Mouse (Mus musculus) adrenal gland, adult 18-20 months (tissue): ENCODE results near the gene Crxos. TPM values are rescaled to one million over a fixed set of nuclear protein-coding genes. Genes with fewer than 3 reads are reported as not detected.

ENCODE experiments used
- total RNA-seq, 2 experiments: library from RNA; stranded (reverse); gene quantifications; 1 replicate in 1 of 2; 2 replicates in 1 of 2; pipeline ENCODE4 v1.2.3; 2021

Crxos gene
- total RNA-seq, 2 experiments from 2014 or later: 0.20 TPM; not detected in 1

Other genes starting within 250 kb of the Crxos start
- not detected for gene Obox3, start 242.7 kb upstream of the Crxos start, total RNA-seq
- gene Obox5, start 132.5 kb upstream of the Crxos start, total RNA-seq: not detected
- gene Obox6, start 42.9 kb upstream of the Crxos start, total RNA-seq: not detected
- gene Crx, start 2.6 kb upstream of the Crxos start, total RNA-seq: not detected
- gene Selenow, start 39.8 kb downstream of the Crxos start, total RNA-seq: 100 to 1,000 TPM; 179 to 265 TPM
- gene Nop53, start 63.5 kb downstream of the Crxos start, total RNA-seq: 100 to 1,000 TPM; 181 to 185 TPM
- gene Ehd2, start 85.0 kb downstream of the Crxos start, total RNA-seq: 100 to 1,000 TPM in 1 of 2 experiments, 10 to 100 TPM in 1; 28.7 to 121 TPM
- gene Bicra, start 165.3 kb downstream of the Crxos start, total RNA-seq: 1 to 10 TPM; 8.4 to 8.6 TPM
- not detected for gene Zfp541, start 179.2 kb downstream of the Crxos start, total RNA-seq
- gene Napa, start 215.8 kb downstream of the Crxos start, total RNA-seq: 100 to 1,000 TPM; 160 to 178 TPM
- gene Kptn, start 237.3 kb downstream of the Crxos start, total RNA-seq: 10 to 100 TPM; 19.6 to 20.7 TPM
- gene Slc8a2, start 247.2 kb downstream of the Crxos start, total RNA-seq: 1 to 10 TPM; 2.0 to 2.5 TPM